Mouse (Mus musculus) B cell, adult 2 months (primary cell): ENCODE data around the gene Pdrg1.
A peak's percentile ranks its signal among the peaks of the same experiment; 100 is the strongest.

ENCODE experiments used
- DNase-seq, 2 experiments: peaks; one replicate each; pipeline ENCODE4 v3.0.0; 2022

The Pdrg1 gene

DNA sequence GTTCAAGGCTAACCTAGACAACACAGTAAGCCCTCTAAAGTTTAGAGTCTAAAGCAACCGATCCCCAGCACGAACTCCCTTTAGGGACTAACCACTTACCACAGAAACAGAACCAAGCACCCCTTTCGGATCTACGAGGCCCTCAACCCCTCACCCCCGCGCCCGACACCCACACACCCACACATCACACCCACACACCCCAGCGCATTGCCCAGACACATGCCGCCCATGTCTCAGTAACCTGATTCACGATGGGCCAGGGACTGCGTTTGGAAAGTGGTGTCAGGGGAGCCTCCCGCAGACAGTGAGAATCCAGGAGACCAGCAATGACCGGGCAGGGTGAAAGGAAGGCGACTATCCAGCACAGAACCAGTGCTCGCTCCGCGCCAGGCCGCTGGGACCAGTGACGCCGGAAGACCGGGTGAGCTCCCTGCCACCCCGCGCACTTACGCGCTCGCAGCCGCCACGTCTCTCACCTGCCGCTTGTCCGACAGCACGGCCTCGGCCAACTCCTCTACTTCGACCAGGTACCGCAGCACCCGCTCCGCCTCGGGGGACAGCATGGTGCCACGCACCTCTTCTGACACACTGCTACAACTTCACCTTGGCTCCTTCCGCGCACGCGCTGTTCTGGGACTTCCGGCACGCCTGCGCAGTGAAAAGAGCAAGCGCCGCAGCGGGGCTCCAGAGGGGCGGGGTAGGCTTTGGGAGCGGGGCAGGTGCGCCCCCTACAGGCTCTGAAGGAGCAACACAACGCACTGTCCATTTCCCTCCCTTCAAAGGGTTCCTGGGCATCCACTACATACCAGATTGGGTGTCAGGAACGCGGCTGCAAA lies at the start of gene Pdrg1:
TSS of gene Pdrg1 (minus strand) at position 670 of the 836 bp plus-strand sequence.
- peak; percentile 96 to 97 for DNase-seq

DNA sequence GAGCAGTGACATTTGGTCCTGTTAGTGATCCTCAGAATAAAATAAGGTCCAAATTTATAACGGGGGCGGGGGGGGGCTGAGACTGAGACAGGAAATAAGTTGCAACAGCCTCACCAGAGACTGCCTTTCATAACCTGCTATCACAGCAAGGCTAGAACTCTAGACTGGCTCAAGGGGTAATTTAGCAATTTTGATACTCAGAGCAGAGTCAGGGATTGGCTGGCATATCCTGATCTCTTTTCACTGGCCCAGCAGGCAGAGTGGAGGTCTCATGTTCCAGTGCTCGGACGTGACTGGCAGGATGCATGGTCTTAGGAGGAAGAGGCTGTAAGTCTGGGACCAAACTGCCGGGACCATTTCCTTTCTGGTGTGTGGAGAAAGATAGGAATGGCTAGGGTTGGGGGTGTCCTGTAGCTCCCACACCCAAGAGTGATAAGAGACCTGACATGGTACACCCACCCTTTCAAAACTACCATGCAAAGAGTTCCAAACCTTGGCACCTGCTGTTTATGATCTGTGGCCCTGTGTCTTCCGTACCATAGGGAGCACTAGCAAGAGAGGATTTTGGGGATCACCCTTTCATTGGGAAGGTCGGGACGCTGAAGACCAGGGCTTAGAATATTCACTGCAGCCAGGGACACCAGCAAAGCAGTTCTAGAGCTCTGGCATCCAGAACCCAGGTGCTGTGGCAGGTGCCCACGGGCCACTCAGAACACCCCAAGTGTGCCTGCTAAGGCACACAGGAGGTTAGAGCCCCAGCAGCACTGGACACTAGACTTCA lies 49.2 kb upstream of the Pdrg1 start:
- no peak for DNase-seq

DNA sequence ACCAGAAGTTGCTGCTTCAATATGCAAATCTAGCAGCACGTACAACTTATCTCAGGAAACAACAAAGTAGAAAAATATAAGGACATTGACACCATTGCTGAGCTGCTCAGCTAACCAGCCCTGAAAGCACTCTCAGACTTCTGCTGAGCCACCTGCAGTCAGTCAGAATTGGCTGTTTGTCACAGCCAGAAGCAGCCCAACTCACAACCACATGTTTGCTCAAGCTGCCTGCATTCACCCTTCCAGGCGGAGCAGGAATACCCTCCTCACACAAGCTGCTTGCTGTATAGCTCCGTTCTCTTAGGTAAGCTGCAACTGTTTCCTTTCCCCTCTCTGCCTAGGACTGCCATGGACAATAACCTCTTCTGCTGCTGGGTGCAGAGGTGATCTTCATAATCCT lies 48.2 kb upstream of the Pdrg1 start:
- no peak for DNase-seq

DNA sequence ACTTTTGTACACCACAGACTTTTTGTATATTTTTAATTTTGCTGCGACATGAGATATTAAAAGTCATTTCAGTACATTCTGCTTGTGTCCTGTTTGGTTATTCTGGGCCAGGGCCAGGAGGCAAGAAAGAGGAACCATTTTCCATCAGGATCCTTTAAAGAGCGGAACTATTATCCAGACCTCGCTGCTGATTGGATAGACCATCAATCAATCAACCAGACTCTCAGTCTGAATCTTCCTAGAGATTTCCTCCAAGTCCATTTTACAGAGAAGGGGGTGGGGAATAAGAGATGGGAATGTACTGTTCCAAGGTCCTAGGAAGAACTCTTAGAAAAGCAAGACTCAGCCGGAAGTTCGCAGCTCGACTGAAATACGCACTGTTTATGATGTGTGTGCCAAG lies 45.0 kb upstream of the Pdrg1 start:
- DNase-seq = no peak

DNA sequence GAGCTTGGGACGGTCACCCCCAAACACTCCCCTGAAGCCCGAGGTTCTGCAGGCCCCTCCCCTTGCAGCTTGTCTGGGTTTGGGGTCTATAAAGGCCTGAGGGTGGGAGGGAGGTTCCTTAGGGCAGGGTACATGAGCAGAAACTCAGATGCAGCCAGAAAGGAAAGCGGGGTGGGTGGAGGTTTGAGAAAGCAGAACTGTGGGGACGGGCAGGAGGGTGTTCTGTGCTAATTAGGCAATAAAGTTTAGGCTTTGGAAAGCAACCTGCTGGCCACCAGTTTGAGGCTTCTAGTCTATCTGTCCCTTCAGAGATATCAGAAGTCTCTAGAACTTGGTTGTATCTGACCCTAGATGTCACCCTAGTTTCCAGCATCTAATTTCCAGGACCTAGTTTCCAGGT lies 43.1 kb upstream of the Pdrg1 start:
- no peak for DNase-seq

DNA sequence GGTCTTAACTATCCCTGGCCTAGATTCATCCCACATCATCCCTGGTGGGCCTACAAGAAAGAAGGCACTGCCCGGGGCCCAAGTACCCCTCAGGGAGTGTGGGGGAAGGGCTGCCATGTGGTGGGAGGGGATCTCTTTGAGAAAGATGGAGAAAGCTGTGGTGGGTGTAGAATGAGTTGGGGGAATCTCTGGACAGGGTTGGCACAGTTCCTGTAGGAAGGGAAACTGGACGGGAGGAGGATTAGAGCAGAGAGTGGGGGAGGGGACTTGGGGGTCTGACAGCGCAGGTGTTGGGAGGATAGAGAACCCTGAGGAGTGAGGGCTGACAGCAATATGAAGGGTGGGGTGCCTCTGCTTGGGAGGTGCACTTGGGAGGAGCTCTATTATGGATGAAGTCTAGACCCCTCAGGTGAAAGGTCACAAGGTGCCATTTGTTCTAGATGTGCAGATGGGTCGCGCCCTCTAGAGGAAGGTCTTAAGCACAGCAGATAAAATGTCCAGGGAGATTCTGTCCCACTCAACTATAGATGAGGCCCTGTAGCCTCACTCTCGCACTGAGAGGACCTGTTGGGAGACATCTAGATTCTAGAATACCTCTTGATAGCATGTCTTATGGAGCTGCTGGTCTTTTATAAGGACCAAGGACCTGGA lies 40.2 kb upstream of the Pdrg1 start:
- DNase-seq = peak in 1 of 2 experiments; percentile 25

- no peak for DNase-seq
Observed at GRCm38 (mm10) chr2:153053896-153054295, 38.7 kb upstream of the Pdrg1 start.

DNA sequence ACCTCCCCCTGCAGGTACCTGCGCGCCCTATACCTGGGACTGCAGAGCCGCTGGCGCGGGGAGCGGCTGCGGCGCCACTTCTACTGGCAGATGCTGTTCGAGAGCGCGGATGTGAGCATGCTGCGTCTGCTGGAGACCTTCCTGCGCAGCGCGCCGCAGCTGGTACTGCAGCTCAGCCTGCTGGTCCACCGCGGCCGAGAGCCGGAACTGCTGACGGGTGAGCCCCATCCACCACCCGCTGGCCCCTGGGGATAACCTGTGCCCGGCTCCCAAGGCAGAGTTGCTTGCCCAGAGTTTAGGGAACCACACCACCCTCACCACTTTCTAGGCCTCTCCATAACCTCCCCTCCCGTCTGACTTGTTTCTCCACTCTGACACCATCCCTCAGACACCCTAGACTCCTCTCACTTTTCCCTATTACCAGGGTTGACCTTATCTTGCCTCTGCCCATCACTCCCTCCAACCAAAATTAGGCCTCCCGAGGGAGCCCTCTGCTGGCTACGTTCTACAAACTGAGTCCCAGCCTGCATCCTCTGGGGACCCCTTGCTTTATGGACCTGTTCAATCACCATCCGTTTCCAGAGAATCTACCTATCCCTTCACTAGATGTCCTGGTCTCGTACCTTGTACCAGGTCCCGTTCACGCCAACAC lies 37.6 kb upstream of the Pdrg1 start:
- peak; percentile 24 to 31 for DNase-seq

DNA sequence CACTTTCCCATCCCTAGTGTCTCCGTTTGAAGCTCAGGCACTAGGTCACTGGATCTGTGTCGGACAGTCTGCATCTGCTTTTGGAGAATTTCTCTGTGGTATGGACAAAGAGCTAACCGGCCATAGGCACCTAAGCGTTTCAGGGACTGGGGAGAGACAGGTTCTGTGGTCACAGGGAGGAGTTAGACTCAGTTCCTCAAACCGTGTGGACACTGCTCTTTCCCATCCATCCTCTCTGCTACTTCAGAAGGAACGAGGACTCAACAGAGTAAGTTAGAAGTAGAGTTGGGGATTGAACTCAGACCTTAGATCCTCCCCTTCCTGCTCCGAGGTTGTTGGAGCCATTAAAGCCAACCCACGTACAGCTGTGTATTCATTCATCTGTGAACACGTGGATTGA lies 36.3 kb upstream of the Pdrg1 start:
- no peak for DNase-seq

- no peak for DNase-seq
Observed at GRCm38 (mm10) chr2:153051095-153051494, 35.9 kb upstream of the Pdrg1 start.

- no peak for DNase-seq
Observed at GRCm38 (mm10) chr2:153049997-153050358, 34.8 kb upstream of the Pdrg1 start.

- DNase-seq = no peak
Observed at GRCm38 (mm10) chr2:153049288-153049996, 34.2 kb upstream of the Pdrg1 start.

GRCm38 (mm10) chr2:153047828-153048465 lies 32.7 kb upstream of the Pdrg1 start:
- peak; percentile 62 to 65 for DNase-seq

- DNase-seq = no peak
Observed at GRCm38 (mm10) chr2:153045884-153046299, 30.7 kb upstream of the Pdrg1 start.

DNA sequence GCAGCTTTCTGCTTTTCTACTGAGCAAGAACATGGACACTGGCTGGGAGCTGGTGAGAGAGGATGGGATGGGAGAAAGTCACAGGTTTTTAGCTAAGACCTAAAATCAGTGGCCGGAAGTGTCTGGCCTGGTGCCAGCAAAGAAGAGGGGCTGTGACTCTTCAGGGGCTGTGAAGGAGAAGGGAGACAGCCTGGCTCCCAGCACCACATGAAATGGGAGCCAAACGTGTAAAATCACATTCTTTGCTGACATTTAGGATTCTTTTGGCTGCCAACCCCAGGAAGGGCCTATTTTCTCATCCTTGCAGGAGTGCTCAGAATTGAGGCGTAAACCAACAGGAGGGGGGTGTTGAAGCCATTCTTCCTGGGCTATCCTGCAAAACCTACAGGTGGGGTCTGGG lies 28.7 kb upstream of the Pdrg1 start:
- DNase-seq = no peak

GRCm38 (mm10) chr2:153036690-153037089 lies 21.5 kb upstream of the Pdrg1 start:
- DNase-seq = no peak

- DNase-seq = no peak
Observed at GRCm38 (mm10) chr2:153033545-153034230, 18.5 kb upstream of the Pdrg1 start.

- no peak for DNase-seq
Observed at GRCm38 (mm10) chr2:153032973-153033372, 17.7 kb upstream of the Pdrg1 start.

- DNase-seq = peak; percentile 88 to 89
Observed at GRCm38 (mm10) chr2:153032083-153032842, 17.0 kb upstream of the Pdrg1 start.
